In the genomic region with DNA sequence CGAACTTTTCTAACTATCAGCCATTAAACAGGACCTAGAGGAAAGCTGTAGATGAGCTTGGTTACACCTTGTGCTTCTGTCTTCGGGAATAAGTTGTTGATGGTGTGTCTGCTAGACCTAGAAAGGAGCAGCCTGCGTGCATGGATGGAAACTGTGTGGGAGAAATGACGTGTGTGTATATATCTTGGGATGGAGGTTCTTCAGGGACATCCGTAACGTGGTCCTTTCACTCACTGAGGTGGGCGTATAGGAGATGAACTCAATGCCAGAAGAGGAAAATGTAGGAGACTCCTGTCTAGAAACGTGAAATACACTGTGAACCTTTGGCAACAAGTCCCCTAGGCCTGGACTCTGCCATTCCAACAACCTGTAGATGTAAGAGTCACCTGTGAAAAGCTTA, we compare ENCODE assay signal across 22 mouse cellular contexts.
A peak's percentile ranks its signal among the peaks of the same experiment; 100 is the strongest.
DNase-seq lines count a peak whose midpoint lies in the region; ATAC-seq and TF ChIP-seq lines count a peak whose summit lies in the region.
"Had no signal": no experiment of that assay in that cellular context is flagged by ENCODE, and none has a peak within 500 bp of the region (broad histone marks: within the 10 kb centered on the region; RNA-seq: fewer than 3 reads in every experiment).

No protein-coding gene starts in this region.

- peak; percentile 74 for ATAC-seq in frontal cortex, adult (ENCODE audit: low TSS enrichment)
- ATAC-seq: activated CD4-positive, CD25-positive, alpha-beta regulatory T cell, adult 4 months; forebrain, embryonic 13.5 days; forebrain, embryonic 16.5 days had no signal

- H3K27ac ChIP-seq in left cerebral cortex, adult 2 months = peak overlapping the region; percentile 30
- H3K27ac ChIP-seq: forebrain, embryonic 10.5 days; forebrain, embryonic 13.5 days; gastrocnemius, adult 2 months; hindbrain, embryonic 12.5 days; hindbrain, embryonic 15.5 days had no signal

- intact Hi-C loops in left cerebral cortex, adult 2 months (cut with DNase I) = loop anchor here (1.0 to 5.0 kb wide), 3 partner anchors 8 to 641 kb away; no protein-coding TSS in a partner anchor
- intact Hi-C loops in left cerebral cortex, postnatal 10 days (cut with DNase I) = no loop called here
- intact Hi-C loops in left cerebral cortex, postnatal 14 days (cut with DNase I) = no loop called here

- H3K4me3 ChIP-seq in left cerebral cortex, adult 2 months = no peak overlapping the region
- H3K4me3 ChIP-seq: forebrain, embryonic 10.5 days; forebrain, embryonic 13.5 days; gastrocnemius, adult 2 months; hindbrain, embryonic 12.5 days; hindbrain, embryonic 15.5 days had no signal

- DNase-seq in frontal cortex, postnatal 14 days (ENCODE audit: low spot score in 2 of 2) = no peak
- no peak for DNase-seq in left cerebral cortex, adult 2 months (ENCODE audit: extremely low spot score in 1 of 2, low spot score in 2 of 2)
- no peak for DNase-seq in left cerebral cortex, postnatal 10 days (ENCODE audit: extremely low spot score in 1 of 2, low spot score in 2 of 2)
- peak; percentile 44 to 46 for DNase-seq in right cerebral cortex, adult 2 months (ENCODE audit: low spot score in 2 of 2)
- DNase-seq in right cerebral cortex, postnatal 25 days = no peak
- peak; percentile 43 to 58 for DNase-seq in left cerebral cortex, postnatal 14 days (ENCODE audit: low spot score in 2 of 2)
- no peak for DNase-seq in retina, embryonic 14.5 days (ENCODE audit: low spot score)
- DNase-seq: adrenal gland, postnatal 14 days; cerebellum, adult 11-12 months; cerebellum, adult 8-10 months; cerebellum, postnatal 10 days; cerebellum, postnatal 36 days; gastrocnemius, adult 2 months; gastrocnemius, postnatal 14 days; heart, adult 11 months had no signal

- TF ChIP-seq CTCF in left cerebral cortex, adult 2 months (IDR thresholded peaks at IDR 0.05) = no peak

Comparison
In these comparisons a context has a peak if more than half of its experiments do, and no peak if none do; other contexts are left out.
1. DNase-seq: peak in right cerebral cortex, adult 2 months (2 of 2) and left cerebral cortex, postnatal 14 days (2 of 2); none in frontal cortex, postnatal 14 days (0 of 2), left cerebral cortex, adult 2 months (0 of 2), left cerebral cortex, postnatal 10 days (0 of 2), right cerebral cortex, postnatal 25 days (single experiment) and retina, embryonic 14.5 days (single experiment).